ENCODE assay signal across 18 mouse cellular contexts in genomic region chr6:114182366-114183179, GRCm38 (mm10). TPM values are rescaled to one million over a fixed set of nuclear protein-coding genes. Genes with fewer than 3 reads are reported as not detected.
DNase-seq lines count a peak whose midpoint lies in the region; ATAC-seq lines count a peak whose summit lies in the region.
"Had no signal": no experiment of that assay in that cellular context is flagged by ENCODE, and none has a peak within 500 bp of the region (broad histone marks: within the 10 kb centered on the region; RNA-seq: fewer than 3 reads in every experiment).

No protein-coding gene starts in this region.

- no peak for ATAC-seq in forebrain, embryonic 14.5 days
- no peak for ATAC-seq in forebrain, embryonic 11.5 days (replicated peaks; ENCODE audit: low FRiP score)

- H3K4me1 ChIP-seq in forebrain, embryonic 14.5 days (ENCODE audit: control insufficient read depth, insufficient read depth, low read length) = no peaks in the 10 kb centered on the region
- no peaks in the 10 kb centered on the region for H3K4me1 ChIP-seq in forebrain, embryonic 11.5 days (replicated peaks; ENCODE audit: control insufficient read depth, insufficient read depth, low read length)
- H3K4me1 ChIP-seq: embryonic facial prominence, embryonic 13.5 days; heart, embryonic 13.5 days had no signal

- peak; percentile 54 for DNase-seq in forebrain, embryonic 14.5 days (ENCODE audit: low spot score)
- DNase-seq in forebrain, embryonic 11.5 days (ENCODE audit: low spot score) = no peak
- DNase-seq in mesoderm, embryonic 11.5 days (ENCODE audit: low read depth, low spot score) = peak; percentile 63
- DNase-seq in neural tube, embryonic 10.5 days (ENCODE audit: extremely low spot score, low spot score) = peak; percentile 17
- no peak for DNase-seq in layer of hippocampus, adult 9-11 months
- no peak for DNase-seq in kidney, adult 9 months
- no peak for DNase-seq in gastrocnemius, postnatal 36 days
- DNase-seq in cerebellum, adult 11 months = no peak
- DNase-seq: adrenal gland, postnatal 14 days; cerebellum, postnatal 25 days; kidney, adult 2 months; right cerebral cortex, postnatal 25 days had no signal

- no peak overlapping the region for H3K4me2 ChIP-seq in forebrain, embryonic 14.5 days (ENCODE audit: low read length)
- no peak overlapping the region for H3K4me2 ChIP-seq in forebrain, embryonic 11.5 days (ENCODE audit: low read depth, low read length, severe bottlenecking)
- H3K4me2 ChIP-seq: embryonic facial prominence, embryonic 13.5 days; heart, embryonic 13.5 days had no signal

- no peak overlapping the region for H3K4me3 ChIP-seq in forebrain, embryonic 14.5 days (ENCODE audit: low read depth, low read length)
- no peak overlapping the region for H3K4me3 ChIP-seq in forebrain, embryonic 11.5 days (ENCODE audit: low read depth, low read length)
- H3K4me3 ChIP-seq: embryonic facial prominence, embryonic 13.5 days; heart, embryonic 13.5 days had no signal

- no peak overlapping the region for H3K27ac ChIP-seq in forebrain, embryonic 14.5 days (ENCODE audit: low read depth, low read length)
- no peak overlapping the region for H3K27ac ChIP-seq in forebrain, embryonic 11.5 days (ENCODE audit: low read depth, low read length)
- H3K27ac ChIP-seq: embryonic facial prominence, embryonic 13.5 days; heart, embryonic 13.5 days had no signal

- H3K9ac ChIP-seq in forebrain, embryonic 14.5 days (ENCODE audit: low read length) = no peak overlapping the region
- no peak overlapping the region for H3K9ac ChIP-seq in forebrain, embryonic 11.5 days (ENCODE audit: low read length)
- H3K9ac ChIP-seq: embryonic facial prominence, embryonic 13.5 days; heart, embryonic 13.5 days had no signal

- H3K36me3 ChIP-seq in forebrain, embryonic 14.5 days (ENCODE audit: control insufficient read depth, insufficient read depth, low read length) = no peaks in the 10 kb centered on the region
- H3K36me3 ChIP-seq in forebrain, embryonic 11.5 days (ENCODE audit: control insufficient read depth, insufficient read depth, low read length) = no peaks in the 10 kb centered on the region
- H3K36me3 ChIP-seq: embryonic facial prominence, embryonic 13.5 days; heart, embryonic 13.5 days had no signal

- no peaks in the 10 kb centered on the region for H3K27me3 ChIP-seq in forebrain, embryonic 14.5 days (replicated peaks; ENCODE audit: control insufficient read depth, insufficient read depth, low read length)
- peaks cover 3% of the 10 kb centered on the region; the same call in 1 of the 2 replicates for H3K27me3 ChIP-seq in forebrain, embryonic 11.5 days (ENCODE audit: control insufficient read depth, insufficient read depth, low read length)
- H3K27me3 ChIP-seq: embryonic facial prominence, embryonic 13.5 days had no signal

- 23% methylated on average over 7 of the region's 7 CpGs for WGBS in forebrain, embryonic 14.5 days
- 30% methylated on average over 7 of the region's 7 CpGs for WGBS in forebrain, embryonic 11.5 days

- intact Hi-C loops in gastrocnemius, postnatal 36 days (cut with DNase I) = no loop called here

- no peaks in the 10 kb centered on the region for H3K9me3 ChIP-seq in forebrain, embryonic 14.5 days (replicated peaks; ENCODE audit: control insufficient read depth, low read length)
- no peaks in the 10 kb centered on the region for H3K9me3 ChIP-seq in forebrain, embryonic 11.5 days (ENCODE audit: control insufficient read depth, low read length)
- H3K9me3 ChIP-seq: embryonic facial prominence, embryonic 13.5 days; heart, embryonic 13.5 days had no signal

RNA-seq across cellular contexts. Expression of gene Slc6a11, which starts 51.5 kb away (rescaled TPM):
- 8.1 and 11.6 TPM in 2 replicates for polyA plus RNA-seq in forebrain, embryonic 14.5 days (2014; fragmentation: Nextera tagmentation; extraction: Ambion mirVana)
- polyA plus RNA-seq in forebrain, embryonic 11.5 days (2014; fragmentation: Nextera tagmentation; extraction: Ambion mirVana) = 0.80 and 0.92 TPM in 2 replicates
- under 1 TPM; 0.05 to 0.08 TPM for total RNA-seq in gastrocnemius, postnatal 36 days (2021)
- total RNA-seq: hematopoietic stem cell, adult 5-6 weeks; monocyte, adult 5-6 weeks had no signal
- polyA plus RNA-seq: gonadal fat pad, adult 2 months; heart, embryonic 13.5 days; kidney, adult 2 months; liver, embryonic 16.5 days had no signal

Comparison
In these comparisons a context has a peak if more than half of its experiments do, and no peak if none do; other contexts are left out.
1. DNase-seq: peak in forebrain, embryonic 14.5 days (single experiment), mesoderm, embryonic 11.5 days (single experiment) and neural tube, embryonic 10.5 days (single experiment); none in forebrain, embryonic 11.5 days (single experiment), layer of hippocampus, adult 9-11 months (single experiment), kidney, adult 9 months (single experiment), gastrocnemius, postnatal 36 days (0 of 2) and cerebellum, adult 11 months (single experiment).